Mouse (Mus musculus) kidney, postnatal 0 days (tissue): ENCODE measurements around the gene Ntng1. TPM values are rescaled to one million over a fixed set of nuclear protein-coding genes. Genes with fewer than 3 reads are reported as not detected.
"Not testable (repeated sequence)": the region's sequence is repeated elsewhere in the genome, so short reads cannot be mapped to it uniquely, and the experiment has no call there.

ENCODE experiments used
- ATAC-seq: fragments of 200-750 bp; cut with Nextera tagmentation; replicated peaks from 2 replicates; pipeline ENCODE4 v1.8.0; 2017; ENCODE audit warnings: low read depth, moderate number of reproducible peaks, moderate TSS enrichment, moderate library complexity; ENCODE audit not compliant: low FRiP score
- DNase-seq: peaks from one replicate; pipeline ENCODE4 v3.0.0-alpha.2; 2016; ENCODE audit warnings: low spot score
- H3K27ac ChIP-seq: fragments of 300-500 bp; sonication (generic); 2 replicates; pipeline ENCODE4 v1.5.1; 2014; ENCODE audit warnings: mild to moderate bottlenecking
- H3K27me3 ChIP-seq: fragments of 300-500 bp; sonication (generic); 2 replicates; pipeline ENCODE4 v1.6.1; 2014; ENCODE audit warnings: low read length, mixed read lengths; ENCODE audit not compliant: insufficient read depth
- H3K36me3 ChIP-seq: fragments of 300-500 bp; sonication (generic); 2 replicates; pipeline ENCODE4 v1.6.1; 2014; ENCODE audit warnings: low read length, mixed read lengths; ENCODE audit not compliant: insufficient read depth
- H3K4me1 ChIP-seq: fragments of 300-500 bp; sonication (generic); replicated peaks from 2 replicates; pipeline ENCODE4 v1.6.1; 2014; ENCODE audit warnings: antibody characterized with exemption, low read length, mixed read lengths; ENCODE audit not compliant: insufficient read depth
- H3K4me2 ChIP-seq: fragments of 300-500 bp; sonication (generic); 2 replicates; pipeline ENCODE4 v1.6.1; 2014; ENCODE audit warnings: mild to moderate bottlenecking, low read length, moderate library complexity, mixed read lengths
- H3K4me3 ChIP-seq: fragments of 300-500 bp; sonication (generic); replicated peaks from 2 replicates; pipeline ENCODE4 v1.5.1; 2014; ENCODE audit warnings: low read depth, low read length
- H3K9ac ChIP-seq: fragments of 300-500 bp; sonication (generic); 2 replicates; pipeline ENCODE4 v1.6.1; 2014; ENCODE audit warnings: low read depth, low read length
- H3K9me3 ChIP-seq: fragments of 300-500 bp; sonication (generic); replicated peaks from 2 replicates; pipeline ENCODE4 v1.6.1; 2016; ENCODE audit warnings: low read length, inconsistent platforms, mixed read lengths
- CTCF ChIP-seq: IDR thresholded peaks from 2 replicates; pipeline ENCODE4 v1.5.1; 2016; ENCODE audit warnings: antibody characterized with exemption, low read depth, mild to moderate bottlenecking, moderate library complexity
- WGBS: fragments of 180-500 bp; shearing (Covaris S2); extraction: QIAGEN DNeasy Blood & Tissue Kit; methylation state at CpG from one replicate; pipeline ENCODE4 v1.1.7; 2014; 5-methylcytosine and 5-hydroxymethylcytosine counted together
- polyA plus RNA-seq: library from polyadenylated mRNA; unstranded; fragments of >200 nt; fragmentation: Nextera tagmentation; extraction: Ambion mirVana; gene quantifications from 2 replicates; pipeline ENCODE4 v1.2.1, GENCODE M21; 2015

Ntng1 gene
- polyA plus RNA-seq, 1 experiment from 2014 or later, result 4.4 TPM

DNA sequence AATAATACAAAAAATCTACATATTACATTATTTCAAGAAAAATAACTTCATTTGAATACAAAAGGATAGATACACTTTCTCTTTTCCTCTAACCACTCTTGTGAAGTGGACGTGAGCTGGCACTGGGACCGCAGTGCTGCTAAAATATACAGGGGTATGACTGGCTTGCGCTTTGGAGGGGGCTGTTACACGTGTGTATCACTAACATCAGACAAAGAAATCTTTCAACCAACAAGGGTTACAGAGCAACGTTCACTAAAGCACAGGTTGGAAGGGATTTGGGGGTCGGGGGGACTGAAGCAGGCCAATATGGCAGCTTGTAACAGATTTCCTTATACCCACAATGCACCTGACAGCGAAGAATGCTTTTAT is 361.9 kb downstream of the Ntng1 start:
- ATAC-seq, result no peak
- Histone ChIP-seq H3K27ac (no peak overlapping the region), H3K4me3 (no peak overlapping the region), H3K36me3 (no peaks in the 10 kb centered on the region), H3K4me1 (peaks cover 7% of the 10 kb centered on the region; the same call in 1 of the 2 replicates), H3K9me3 (no peaks in the 10 kb centered on the region), H3K4me2 (peak overlapping the region; percentile 77), H3K9ac (no peak overlapping the region), H3K27me3 (no peaks in the 10 kb centered on the region)
- no peak for TF ChIP-seq CTCF
- WGBS, result 70% methylated on average over 7 of the region's 7 CpGs
- DNase-seq, result no peak

DNA sequence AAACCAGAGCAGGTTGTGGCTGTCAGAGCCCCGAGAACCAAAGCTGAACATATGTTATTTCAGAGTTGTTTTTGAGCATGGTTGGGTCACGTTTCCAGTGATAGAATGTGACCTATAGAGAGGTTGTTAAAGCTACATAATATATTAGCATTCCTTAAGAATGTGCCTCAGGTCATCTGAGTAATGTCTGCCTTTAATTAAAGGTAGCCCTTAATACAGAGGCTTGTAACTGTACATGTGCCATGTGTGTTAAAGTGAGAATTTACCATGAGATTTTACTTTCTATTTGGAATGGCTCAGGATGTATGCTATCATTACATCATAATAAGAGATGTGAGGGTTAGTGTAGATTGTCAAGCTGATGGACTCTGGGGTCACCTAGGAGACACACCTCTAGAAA is 368.6 kb downstream of the Ntng1 start:
- ATAC-seq (no peak), DNase-seq (no peak)
- H3K9ac ChIP-seq, result no peak overlapping the region
- no peaks in the 10 kb centered on the region for H3K27me3 ChIP-seq
- no peak overlapping the region for H3K27ac ChIP-seq
- H3K4me2 ChIP-seq, result no peak overlapping the region
- no peaks in the 10 kb centered on the region for H3K4me1 ChIP-seq
- 36% methylated on average over 2 of the region's 2 CpGs for WGBS
- H3K9me3 ChIP-seq, result no peaks in the 10 kb centered on the region
- no peak for TF ChIP-seq CTCF
- H3K36me3 ChIP-seq, result no peaks in the 10 kb centered on the region
- no peak overlapping the region for H3K4me3 ChIP-seq

DNA sequence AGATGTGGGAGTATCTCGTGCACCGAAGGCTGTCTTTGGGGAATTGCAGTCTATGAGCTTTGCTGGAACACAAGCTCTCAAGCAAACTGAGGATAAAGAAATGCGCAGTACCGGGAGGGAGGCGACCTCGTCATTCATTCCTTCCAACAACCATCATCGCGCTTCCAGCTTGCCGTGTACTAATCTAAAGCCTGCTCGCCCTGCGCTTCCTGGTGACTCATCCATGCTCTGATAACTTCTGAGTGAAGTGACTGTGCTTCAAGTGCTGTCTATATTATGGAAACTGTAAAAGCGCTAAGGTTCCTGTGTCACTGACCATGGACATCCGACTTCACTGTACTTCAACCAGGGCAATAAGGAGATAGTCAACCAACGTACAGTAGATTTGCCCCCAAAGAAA is 371.7 kb downstream of the Ntng1 start:
- no peak overlapping the region for H3K9ac ChIP-seq
- H3K27ac ChIP-seq, result no peak overlapping the region
- H3K36me3 ChIP-seq, result no peaks in the 10 kb centered on the region
- no peaks in the 10 kb centered on the region for H3K9me3 ChIP-seq
- DNase-seq, result no peak
- H3K4me3 ChIP-seq, result no peak overlapping the region
- no peaks in the 10 kb centered on the region for H3K4me1 ChIP-seq
- WGBS, result 84% methylated on average over 14 of the region's 14 CpGs
- no peak for TF ChIP-seq CTCF
- no peak overlapping the region for H3K4me2 ChIP-seq
- no peaks in the 10 kb centered on the region for H3K27me3 ChIP-seq
- no peak for ATAC-seq

GRCm38 (mm10) chr3:109766939-109767338 is 376.9 kb downstream of the Ntng1 start:
- ATAC-seq (no peak), DNase-seq (no peak)
- WGBS, result 61% methylated on average over 3 of the region's 3 CpGs
- no peak overlapping the region for H3K4me3 ChIP-seq
- H3K4me1 ChIP-seq, result no peaks in the 10 kb centered on the region
- H3K27me3 ChIP-seq, result no peaks in the 10 kb centered on the region
- TF ChIP-seq CTCF, result no peak
- no peak overlapping the region for H3K27ac ChIP-seq
- no peaks in the 10 kb centered on the region for H3K9me3 ChIP-seq
- no peaks in the 10 kb centered on the region for H3K36me3 ChIP-seq
- H3K4me2 ChIP-seq, result no peak overlapping the region
- H3K9ac ChIP-seq, result no peak overlapping the region

- Histone ChIP-seq H3K4me2 (no peak overlapping the region), H3K36me3 (no peaks in the 10 kb centered on the region), H3K4me1 (no peaks in the 10 kb centered on the region), H3K27me3 (no peaks in the 10 kb centered on the region), H3K9me3 (no peaks in the 10 kb centered on the region), H3K9ac (no peak overlapping the region), H3K4me3 (no peak overlapping the region), H3K27ac (no peak overlapping the region)
- ATAC-seq, result no peak
- WGBS, result 73% methylated on average over 2 of the region's 2 CpGs
- TF ChIP-seq CTCF, result no peak
- no peak for DNase-seq
Measured at GRCm38 (mm10) chr3:109765608-109766007, 378.2 kb downstream of the Ntng1 start.

GRCm38 (mm10) chr3:109765141-109765540 is 378.7 kb downstream of the Ntng1 start:
- 79% methylated on average over 4 of the region's 4 CpGs for WGBS

DNA sequence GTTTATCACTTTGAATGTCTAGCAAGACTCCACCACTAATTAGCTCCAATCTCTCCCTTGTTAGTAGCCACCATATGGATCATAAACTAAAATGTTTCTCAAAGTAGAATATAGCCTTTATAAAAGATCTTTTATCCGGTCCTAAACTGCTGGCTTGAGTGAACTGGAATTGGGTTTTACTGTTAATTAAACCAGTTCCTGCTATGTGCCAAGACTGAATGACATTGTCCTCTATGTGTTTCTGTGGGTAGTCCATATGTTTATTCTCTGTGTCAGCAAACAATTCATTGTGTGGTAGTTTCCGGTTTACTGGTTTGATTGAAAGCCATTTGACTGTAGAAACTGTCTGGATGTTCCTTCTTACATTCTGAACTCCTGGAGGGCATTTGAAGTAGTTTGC is 387.4 kb downstream of the Ntng1 start:
- no peak overlapping the region for H3K9ac ChIP-seq
- H3K4me2 ChIP-seq, result no peak overlapping the region
- 60% methylated on average over 2 of the region's 2 CpGs for WGBS
- H3K4me3 ChIP-seq, result no peak overlapping the region
- H3K27me3 ChIP-seq, result no peaks in the 10 kb centered on the region
- H3K27ac ChIP-seq, result no peak overlapping the region
- TF ChIP-seq CTCF, result no peak
- no peak for DNase-seq
- ATAC-seq, result no peak
- no peaks in the 10 kb centered on the region for H3K36me3 ChIP-seq
- H3K9me3 ChIP-seq, result no peaks in the 10 kb centered on the region
- H3K4me1 ChIP-seq, result no peaks in the 10 kb centered on the region

More at GRCm38 (mm10) chr3:109765141-109765540, 378.7 kb downstream of the Ntng1 start:
- no peak for ATAC-seq
- Histone ChIP-seq H3K27me3 (no peaks in the 10 kb centered on the region), H3K4me1 (no peaks in the 10 kb centered on the region), H3K9me3 (no peaks in the 10 kb centered on the region), H3K27ac (no peak overlapping the region), H3K4me2 (no peak overlapping the region), H3K4me3 (no peak overlapping the region), H3K9ac (no peak overlapping the region), H3K36me3 (no peaks in the 10 kb centered on the region)
- no peak for TF ChIP-seq CTCF
- DNase-seq, result no peak

GRCm38 (mm10) chr3:109747593-109747992 is 396.2 kb downstream of the Ntng1 start:
- H3K9ac ChIP-seq, H3K36me3 ChIP-seq, H3K4me1 ChIP-seq, H3K4me2 ChIP-seq, H3K27ac ChIP-seq, H3K4me3 ChIP-seq, H3K9me3 ChIP-seq, DNase-seq, H3K27me3 ChIP-seq, ATAC-seq: not testable (repeated sequence)
- WGBS, result 60% methylated on average over 3 of the region's 3 CpGs
